30 mouse cellular contexts compared by ENCODE assay signal in the genomic region with DNA sequence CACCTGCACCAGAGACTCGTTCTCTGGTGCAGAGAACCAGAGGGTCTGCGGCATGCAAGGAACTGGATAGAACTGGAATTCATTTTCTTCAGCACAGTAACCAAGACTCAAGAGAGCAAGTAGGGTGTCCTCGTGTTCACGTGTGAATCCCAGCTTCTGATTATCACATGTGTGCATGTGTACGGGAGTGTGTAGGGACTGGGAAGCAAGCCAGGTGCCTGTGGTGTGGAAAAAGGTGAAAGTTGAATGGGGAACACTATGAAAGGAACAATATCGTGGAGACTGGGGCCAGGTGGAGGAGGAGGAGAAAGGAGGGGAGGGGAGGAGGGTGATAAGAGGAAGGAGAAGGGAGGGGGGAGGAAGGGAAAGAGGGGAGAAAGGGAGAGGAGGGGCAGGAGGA. TPM values are rescaled to one million over a fixed set of nuclear protein-coding genes. Genes with fewer than 3 reads are reported as not detected.
"Had no signal": no experiment of that assay in that cellular context is flagged by ENCODE, and none has a peak within 500 bp of the region (broad histone marks: within the 10 kb centered on the region; RNA-seq: fewer than 3 reads in every experiment).

No protein-coding gene starts in this region.

- H3K27me3 ChIP-seq: kidney, embryonic 15.5 days; limb, embryonic 15.5 days; lung, embryonic 15.5 days; midbrain, embryonic 13.5 days; neural tube, embryonic 13.5 days; stomach, embryonic 15.5 days had no signal

- DNase-seq: kidney, adult 11 months; kidney, postnatal 10 days; kidney, postnatal 4 days; left cerebral cortex, postnatal 4 days; lung, adult 18-20 months; lung, postnatal 10 days; lung, postnatal 36 days; retina, postnatal 1 day; right cerebral cortex, postnatal 25 days; spleen, adult 18-20 months; thymus, adult 18-20 months; thymus, postnatal 4 days had no signal

- H3K36me3 ChIP-seq: kidney, embryonic 15.5 days; limb, embryonic 12.5 days; limb, embryonic 15.5 days; lung, embryonic 15.5 days; midbrain, embryonic 10.5 days; midbrain, embryonic 13.5 days; neural tube, embryonic 13.5 days; stomach, embryonic 15.5 days had no signal

- H3K4me1 ChIP-seq: kidney, embryonic 15.5 days; limb, embryonic 12.5 days; lung, embryonic 15.5 days; midbrain, embryonic 10.5 days; midbrain, embryonic 13.5 days; neural tube, embryonic 13.5 days; stomach, embryonic 15.5 days had no signal

- H3K9ac ChIP-seq: kidney, embryonic 15.5 days; limb, embryonic 12.5 days; limb, embryonic 15.5 days; liver, embryonic 14.5 days; lung, embryonic 15.5 days; midbrain, embryonic 13.5 days; neural tube, embryonic 13.5 days; stomach, embryonic 15.5 days had no signal

- H3K4me3 ChIP-seq: kidney, embryonic 15.5 days; limb, embryonic 12.5 days; limb, embryonic 15.5 days; lung, embryonic 15.5 days; megakaryocyte, embryonic 14.5 days; midbrain, embryonic 10.5 days; midbrain, embryonic 13.5 days; myocyte; neural tube, embryonic 13.5 days; stomach, embryonic 15.5 days had no signal

- H3K27ac ChIP-seq: kidney, embryonic 15.5 days; limb, embryonic 12.5 days; limb, embryonic 15.5 days; liver, embryonic 14.5 days; lung, embryonic 15.5 days; midbrain, embryonic 10.5 days; midbrain, embryonic 13.5 days; neural tube, embryonic 13.5 days; stomach, embryonic 15.5 days had no signal

RNA-seq across cellular contexts. Expression of a gene that starts 28.3 kb away (rescaled TPM):
- total RNA-seq: monocyte, adult 5-6 weeks had no signal
- polyA plus RNA-seq: liver, embryonic 14.5 days; lung, embryonic 15.5 days; testis, adult 2 months had no signal

RNA-seq across cellular contexts. Expression of a gene that starts 33.3 kb away (rescaled TPM):
- total RNA-seq: layer of hippocampus, adult 18-20 months; layer of hippocampus, postnatal 14 days; left cerebral cortex, adult 8-10 months; left cerebral cortex, postnatal 14 days; left cerebral cortex, postnatal 4 days had no signal
- polyA plus RNA-seq: kidney, embryonic 15.5 days; limb, embryonic 12.5 days; limb, embryonic 15.5 days; liver, embryonic 14.5 days; lung, embryonic 15.5 days; midbrain, embryonic 10.5 days; midbrain, embryonic 13.5 days; midbrain, embryonic 16.5 days; myocyte; neural tube, embryonic 13.5 days; stomach, embryonic 15.5 days had no signal

RNA-seq across cellular contexts. Expression of a gene that starts 36.2 kb away (rescaled TPM):
- total RNA-seq: layer of hippocampus, adult 18-20 months; layer of hippocampus, postnatal 14 days; left cerebral cortex, postnatal 14 days; left cerebral cortex, postnatal 4 days had no signal
- polyA plus RNA-seq: midbrain, embryonic 10.5 days; midbrain, embryonic 16.5 days had no signal
